ENCODE assay signal across 26 mouse cellular contexts in the genomic region with DNA sequence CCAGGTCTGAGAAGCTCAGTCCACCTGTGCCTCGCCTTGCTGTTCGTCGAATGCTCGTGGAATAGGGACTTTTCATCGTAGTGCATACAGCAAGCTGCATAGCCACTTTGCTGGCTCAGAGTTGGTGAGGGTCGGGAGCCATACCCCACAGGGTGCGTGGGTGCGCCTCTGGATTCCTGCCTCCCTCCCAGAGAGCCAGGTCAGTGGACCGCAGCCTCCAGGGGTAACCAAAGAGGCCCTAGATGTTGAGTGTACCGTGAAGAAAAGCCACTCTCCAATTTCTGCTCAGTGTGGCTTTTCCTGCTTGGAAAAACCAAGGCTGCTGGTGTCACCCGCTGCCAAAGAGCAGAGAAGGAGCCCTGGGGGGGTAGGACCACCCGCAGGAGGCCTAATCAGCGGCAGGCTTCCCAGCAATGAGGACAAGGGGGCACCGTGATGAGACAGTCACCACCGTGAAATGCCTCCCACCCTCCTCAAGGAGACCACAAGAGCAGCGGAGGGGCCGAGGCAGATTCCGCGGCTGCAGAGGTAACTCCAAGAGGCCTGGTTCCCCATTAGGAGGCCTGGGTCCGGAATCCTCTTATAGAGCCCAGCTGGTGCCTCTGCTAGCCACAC. TPM values are rescaled to one million over a fixed set of nuclear protein-coding genes. Genes with fewer than 3 reads are reported as not detected.
A peak's percentile ranks its signal among the peaks of the same experiment; 100 is the strongest.
DNase-seq lines count a peak whose midpoint lies in the region; ATAC-seq lines count a peak whose summit lies in the region.
"Had no signal": no experiment of that assay in that cellular context is flagged by ENCODE, and none has a peak within 500 bp of the region (broad histone marks: within the 10 kb centered on the region; RNA-seq: fewer than 3 reads in every experiment).

No protein-coding gene starts in this region.

- H3K9ac ChIP-seq in forebrain, embryonic 11.5 days (ENCODE audit: low read length), result no peak overlapping the region
- no peak overlapping the region for H3K9ac ChIP-seq in forebrain, embryonic 15.5 days (replicated peaks)
- no peak overlapping the region for H3K9ac ChIP-seq in kidney, embryonic 14.5 days (ENCODE audit: low read depth, low read length)
- H3K9ac ChIP-seq in kidney, embryonic 16.5 days (replicated peaks; ENCODE audit: low read length), result no peak overlapping the region
- H3K9ac ChIP-seq: embryonic facial prominence, embryonic 12.5 days; forebrain, embryonic 12.5 days had no signal

- H3K27me3 ChIP-seq in forebrain, embryonic 11.5 days (ENCODE audit: control insufficient read depth, insufficient read depth, low read length), result no peaks in the 10 kb centered on the region
- no peaks in the 10 kb centered on the region for H3K27me3 ChIP-seq in forebrain, embryonic 15.5 days
- H3K27me3 ChIP-seq in kidney, embryonic 14.5 days (ENCODE audit: control insufficient read depth, insufficient read depth, low read length), result no peaks in the 10 kb centered on the region
- no peaks in the 10 kb centered on the region for H3K27me3 ChIP-seq in kidney, embryonic 16.5 days (ENCODE audit: insufficient read depth, low read length)
- H3K27me3 ChIP-seq: CH12.LX; embryonic facial prominence, embryonic 12.5 days; forebrain, embryonic 12.5 days; Patski had no signal

- no peak overlapping the region for H3K4me3 ChIP-seq in forebrain, embryonic 11.5 days (ENCODE audit: low read depth, low read length)
- no peak overlapping the region for H3K4me3 ChIP-seq in forebrain, embryonic 15.5 days
- no peak overlapping the region for H3K4me3 ChIP-seq in kidney, embryonic 14.5 days (ENCODE audit: low read length)
- no peak overlapping the region for H3K4me3 ChIP-seq in kidney, embryonic 16.5 days (ENCODE audit: low read length)
- H3K4me3 ChIP-seq: embryonic facial prominence, embryonic 10.5 days; embryonic facial prominence, embryonic 12.5 days; forebrain, embryonic 12.5 days had no signal

- H3K36me3 ChIP-seq in forebrain, embryonic 11.5 days (ENCODE audit: control insufficient read depth, insufficient read depth, low read length), result no peaks in the 10 kb centered on the region
- H3K36me3 ChIP-seq in forebrain, embryonic 15.5 days, result no peaks in the 10 kb centered on the region
- no peaks in the 10 kb centered on the region for H3K36me3 ChIP-seq in kidney, embryonic 14.5 days (ENCODE audit: control insufficient read depth, insufficient read depth, low read length)
- H3K36me3 ChIP-seq in kidney, embryonic 16.5 days (ENCODE audit: insufficient read depth, low read length), result no peaks in the 10 kb centered on the region
- H3K36me3 ChIP-seq: embryonic facial prominence, embryonic 10.5 days; embryonic facial prominence, embryonic 12.5 days; forebrain, embryonic 12.5 days; G1E had no signal

- no peak overlapping the region for H3K4me2 ChIP-seq in forebrain, embryonic 11.5 days (ENCODE audit: low read depth, low read length, severe bottlenecking)
- H3K4me2 ChIP-seq in forebrain, embryonic 15.5 days (replicated peaks), result no peak overlapping the region
- no peak overlapping the region for H3K4me2 ChIP-seq in kidney, embryonic 14.5 days (replicated peaks; ENCODE audit: low read depth, low read length)
- H3K4me2 ChIP-seq in kidney, embryonic 16.5 days (replicated peaks; ENCODE audit: low read depth, low read length), result no peak overlapping the region
- H3K4me2 ChIP-seq: embryonic facial prominence, embryonic 12.5 days; forebrain, embryonic 12.5 days had no signal

- DNase-seq in forebrain, embryonic 11.5 days (ENCODE audit: low spot score), result peak; percentile 50
- DNase-seq in kidney, postnatal 10 days, result no peak
- DNase-seq in kidney, postnatal 36 days, result no peak
- DNase-seq in kidney, postnatal 4 days, result peak; percentile 40
- DNase-seq in kidney, adult 9 months, result no peak
- DNase-seq: adrenal gland, adult 8-10 months; adrenal gland, postnatal 14 days; adrenal gland, postnatal 36 days; B cell, adult 2 months; cerebellum, adult 11-12 months; cerebellum, adult 2 months; cerebellum, adult 9-10 months; cerebellum, postnatal 10 days; cerebellum, postnatal 25 days had no signal

- no peaks in the 10 kb centered on the region for H3K4me1 ChIP-seq in forebrain, embryonic 11.5 days (replicated peaks; ENCODE audit: control insufficient read depth, insufficient read depth, low read length)
- H3K4me1 ChIP-seq in forebrain, embryonic 15.5 days, result no peaks in the 10 kb centered on the region
- H3K4me1 ChIP-seq in kidney, embryonic 14.5 days (ENCODE audit: control insufficient read depth, insufficient read depth, low read length), result no peaks in the 10 kb centered on the region
- 0 out of 2 replicates have a peak, but pooled peaks cover 6% of the 10 kb centered on the region for H3K4me1 ChIP-seq in kidney, embryonic 16.5 days (ENCODE audit: insufficient read depth, low read length)
- H3K4me1 ChIP-seq: embryonic facial prominence, embryonic 10.5 days; embryonic facial prominence, embryonic 12.5 days; forebrain, embryonic 12.5 days had no signal

- no peaks in the 10 kb centered on the region for H3K9me3 ChIP-seq in forebrain, embryonic 11.5 days (ENCODE audit: control insufficient read depth, low read length)
- no peaks in the 10 kb centered on the region for H3K9me3 ChIP-seq in forebrain, embryonic 15.5 days
- no peaks in the 10 kb centered on the region for H3K9me3 ChIP-seq in kidney, embryonic 14.5 days (ENCODE audit: control insufficient read depth, low read length)
- no peaks in the 10 kb centered on the region for H3K9me3 ChIP-seq in kidney, embryonic 16.5 days (ENCODE audit: low read length)
- H3K9me3 ChIP-seq: embryonic facial prominence, embryonic 10.5 days; embryonic facial prominence, embryonic 12.5 days; forebrain, embryonic 12.5 days; G1E had no signal

- H3K27ac ChIP-seq in forebrain, embryonic 11.5 days (ENCODE audit: low read depth, low read length), result no peak overlapping the region
- no peak overlapping the region for H3K27ac ChIP-seq in forebrain, embryonic 15.5 days (replicated peaks)
- H3K27ac ChIP-seq in kidney, embryonic 14.5 days (ENCODE audit: low read depth, low read length), result no peak overlapping the region
- no peak overlapping the region for H3K27ac ChIP-seq in kidney, embryonic 16.5 days (ENCODE audit: low read length)
- H3K27ac ChIP-seq: embryonic facial prominence, embryonic 10.5 days; embryonic facial prominence, embryonic 12.5 days; forebrain, embryonic 12.5 days had no signal

- WGBS in forebrain, embryonic 11.5 days, result 84% methylated on average over 20 of the region's 20 CpGs
- 82% methylated on average over 20 of the region's 20 CpGs for WGBS in forebrain, embryonic 15.5 days
- WGBS in kidney, embryonic 14.5 days, result 63% methylated on average over 20 of the region's 20 CpGs
- 53% methylated on average over 20 of the region's 20 CpGs for WGBS in kidney, embryonic 16.5 days

- no peak for ATAC-seq in forebrain, embryonic 11.5 days (replicated peaks; ENCODE audit: low FRiP score)
- no peak for ATAC-seq in forebrain, embryonic 15.5 days (replicated peaks)
- ATAC-seq in kidney, embryonic 14.5 days (ENCODE audit: low FRiP score, low TSS enrichment), result peak; percentile 76
- ATAC-seq in kidney, embryonic 16.5 days (ENCODE audit: low FRiP score, low TSS enrichment), result peak; percentile 82
- ATAC-seq: activated CD4-positive, CD25-positive, alpha-beta regulatory T cell, adult 4 months; CD4-positive, CD25-positive, alpha-beta regulatory T cell, adult 4 months; forebrain, embryonic 14.5 days; Patski had no signal

RNA-seq across cellular contexts. Expression of gene Foxf2, which starts 26.6 kb away (rescaled TPM):
- 5.2 and 6.2 TPM in 2 replicates for polyA plus RNA-seq in forebrain, embryonic 11.5 days (2014; fragmentation: Nextera tagmentation; extraction: Ambion mirVana)
- polyA plus RNA-seq in forebrain, embryonic 15.5 days (2015; fragmentation: Nextera tagmentation; extraction: Ambion mirVana), result 4.3 and 4.8 TPM in 2 replicates
- not detected in 2 replicates for polyA plus RNA-seq in kidney, embryonic 14.5 days (2014; fragmentation: Nextera tagmentation; extraction: Ambion mirVana)
- 0.61 TPM in 1 of 2 replicates, not detected in the other for polyA plus RNA-seq in kidney, embryonic 16.5 days (2015; fragmentation: Nextera tagmentation; extraction: Ambion mirVana)
- polyA plus RNA-seq: activated CD4-positive, CD25-positive, alpha-beta regulatory T cell, adult 4 months; CD4-positive, CD25-positive, alpha-beta regulatory T cell, adult 4 months; G1E had no signal

Comparison
In these comparisons a context has a peak if more than half of its experiments do, and no peak if none do; other contexts are left out.
1. DNase-seq: peak in forebrain, embryonic 11.5 days (single experiment) and kidney, postnatal 4 days (2 of 2); none in kidney, postnatal 10 days (single experiment), kidney, postnatal 36 days (0 of 2) and kidney, adult 9 months (single experiment).
2. ATAC-seq: peak in kidney, embryonic 14.5 days (single experiment) and kidney, embryonic 16.5 days (single experiment); none in forebrain, embryonic 11.5 days (single experiment) and forebrain, embryonic 15.5 days (single experiment).